Mouse (Mus musculus) adrenal gland, postnatal 10 days (tissue): ENCODE data around the gene Ttc21a. TPM values are rescaled to one million over a fixed set of nuclear protein-coding genes. Genes with fewer than 3 reads are reported as not detected.

Experiments
- DNase-seq: peaks from one replicate; pipeline ENCODE4 v3.0.0; 2021; ENCODE audit warnings: mixed read lengths
- total RNA-seq, 2 experiments: library from RNA; stranded (reverse); gene quantifications; 2 replicates each; pipeline ENCODE4 v1.2.3; 2021

The Ttc21a gene
- total RNA-seq, 2 experiments from 2014 or later, result 0.21 to 0.33 TPM

DNA sequence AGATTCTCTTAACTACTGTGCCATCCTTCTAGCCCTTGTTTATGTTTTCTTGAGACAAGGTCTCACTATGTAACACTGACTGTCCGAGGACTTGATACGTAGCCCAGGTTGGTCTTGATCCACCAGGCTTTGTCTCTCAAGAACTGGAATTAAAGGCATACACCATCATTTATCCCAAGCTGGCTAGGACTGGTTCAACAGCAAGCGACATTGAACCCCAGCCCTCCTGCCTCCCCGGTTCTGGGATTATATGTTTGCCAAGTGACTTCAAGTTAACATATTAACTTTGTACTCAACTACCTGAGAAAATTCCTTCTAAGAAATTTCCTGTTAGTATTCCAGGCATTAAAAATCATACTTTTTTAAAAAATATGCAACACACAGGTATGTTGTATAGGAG lies 37.9 kb downstream of the Ttc21a start:
- DNase-seq, result no peak

DNA sequence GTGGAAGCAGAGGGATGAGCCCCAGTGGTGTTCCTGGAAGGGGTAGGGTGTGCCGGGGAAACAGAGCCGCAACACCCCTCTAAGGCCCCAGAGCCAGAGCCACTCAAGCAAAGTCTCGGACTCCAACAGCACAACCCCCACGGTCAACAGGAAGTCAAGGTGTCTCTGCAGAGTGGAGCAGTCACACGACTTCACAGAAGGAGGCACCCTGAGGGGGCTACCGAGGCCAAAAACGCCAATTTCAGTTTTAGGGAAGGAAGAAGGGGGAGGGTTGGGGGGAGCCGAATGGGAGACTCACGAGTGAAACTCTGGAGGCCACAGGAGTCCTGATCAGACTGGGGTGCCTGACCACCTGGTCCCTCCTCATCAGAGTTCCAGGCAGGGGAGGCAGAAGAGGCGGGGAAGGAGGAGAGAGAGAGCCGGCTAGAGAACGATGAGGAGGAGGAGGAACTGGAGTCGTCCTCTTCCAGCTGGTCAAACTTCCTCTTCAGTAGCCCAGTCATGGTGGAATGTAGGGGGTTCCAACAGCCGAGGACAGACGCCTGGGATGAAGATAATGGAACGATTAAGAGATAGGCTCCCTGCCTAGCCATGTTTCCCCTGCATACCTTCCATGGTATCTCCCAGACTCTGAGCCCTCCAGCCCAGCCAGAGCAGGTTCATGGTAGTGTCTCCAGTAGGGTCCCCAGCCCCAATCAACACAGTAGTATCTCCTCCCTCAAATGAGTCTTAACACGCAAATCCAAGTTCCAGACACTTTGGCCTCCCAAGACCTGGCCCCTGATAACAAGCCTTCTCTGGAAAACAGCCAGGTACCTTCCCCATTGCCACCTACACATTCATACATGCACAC lies 39.5 kb downstream of the Ttc21a start:
- DNase-seq, result no peak

DNA sequence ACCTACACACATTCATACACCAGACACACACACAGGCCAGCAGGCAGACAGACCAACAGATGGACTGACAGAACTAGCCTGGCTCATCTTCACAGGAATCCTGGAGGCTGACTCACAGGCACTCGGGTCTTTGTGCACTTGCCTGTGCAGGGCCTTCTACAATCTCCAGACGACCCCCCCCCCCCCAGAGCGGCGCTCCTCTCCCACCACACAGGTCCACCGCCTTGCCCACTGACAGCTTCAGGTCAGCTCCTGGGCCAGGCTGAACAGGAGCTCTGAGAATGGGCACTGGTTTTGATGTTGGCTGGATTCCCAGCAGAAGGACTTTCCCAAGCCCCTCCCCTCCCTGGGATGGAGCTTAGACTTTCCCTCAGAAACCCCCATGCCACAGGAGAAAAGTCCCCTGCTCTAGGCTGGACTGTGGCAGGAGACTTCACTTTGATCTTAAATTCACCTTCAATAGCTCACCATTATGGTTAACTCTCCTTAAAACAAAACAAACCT lies 40.2 kb downstream of the Ttc21a start:
- peak; percentile 46 for DNase-seq

DNA sequence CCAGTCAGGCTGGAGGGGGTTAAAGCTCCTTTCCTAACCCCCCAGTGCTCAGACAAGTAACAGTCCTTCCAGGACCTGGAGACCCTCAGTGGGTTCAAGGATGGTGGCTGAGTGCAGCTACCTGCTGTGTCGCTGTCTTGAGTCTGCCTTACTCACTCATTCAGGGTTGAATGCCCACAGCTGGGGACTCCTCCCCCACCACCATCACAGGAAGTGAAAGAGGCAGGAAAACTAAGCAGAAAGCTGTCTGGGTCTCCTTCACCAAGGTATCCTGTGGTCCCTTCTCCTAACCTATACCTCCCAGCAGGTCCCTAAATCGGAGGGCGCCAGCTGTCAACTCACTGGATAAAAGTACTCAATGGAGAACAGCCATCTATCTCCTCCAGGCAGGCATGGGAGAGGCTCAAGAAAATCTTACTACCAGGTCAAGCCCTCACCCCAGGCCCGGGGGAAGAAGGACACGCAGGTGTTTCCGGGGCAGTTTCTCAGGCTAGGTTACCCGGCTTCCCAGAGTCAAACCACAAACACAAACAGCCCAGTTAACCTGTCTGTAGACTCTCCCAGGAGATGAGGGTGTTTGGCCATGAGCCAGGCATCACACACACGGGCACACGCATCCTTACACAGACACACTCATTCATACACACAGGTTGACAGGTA lies 40.9 kb downstream of the Ttc21a start:
- no peak for DNase-seq

DNA sequence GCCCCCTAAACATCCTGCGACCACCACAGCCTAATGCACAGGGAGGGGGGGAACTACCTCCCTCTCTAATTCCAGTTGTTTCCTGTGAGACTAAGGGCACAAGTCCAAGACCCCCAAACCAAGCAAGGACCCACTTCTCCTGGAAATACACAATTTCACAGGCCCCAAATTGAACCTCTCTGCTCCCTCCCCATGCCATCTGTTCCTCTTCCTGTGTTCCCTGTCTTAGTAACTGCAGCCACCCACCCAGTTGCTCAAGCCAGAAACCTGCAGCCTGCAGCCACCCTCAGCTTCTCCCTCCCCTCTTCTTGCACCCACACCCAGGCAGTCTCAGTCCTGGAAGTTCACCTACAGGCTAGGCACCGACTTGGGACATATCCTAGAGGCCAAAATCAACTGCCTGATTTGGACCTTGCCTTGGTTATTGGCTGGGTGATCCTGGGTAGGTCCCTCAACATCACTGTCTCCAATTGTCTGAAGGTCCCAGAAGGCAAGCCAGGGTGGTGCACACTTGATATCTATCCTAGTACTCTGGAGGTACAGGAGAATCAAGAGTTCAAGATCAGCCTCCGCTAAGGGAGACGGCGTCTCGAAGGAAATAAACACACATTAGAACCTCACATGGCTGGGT lies 41.5 kb downstream of the Ttc21a start:
- no peak for DNase-seq

DNA sequence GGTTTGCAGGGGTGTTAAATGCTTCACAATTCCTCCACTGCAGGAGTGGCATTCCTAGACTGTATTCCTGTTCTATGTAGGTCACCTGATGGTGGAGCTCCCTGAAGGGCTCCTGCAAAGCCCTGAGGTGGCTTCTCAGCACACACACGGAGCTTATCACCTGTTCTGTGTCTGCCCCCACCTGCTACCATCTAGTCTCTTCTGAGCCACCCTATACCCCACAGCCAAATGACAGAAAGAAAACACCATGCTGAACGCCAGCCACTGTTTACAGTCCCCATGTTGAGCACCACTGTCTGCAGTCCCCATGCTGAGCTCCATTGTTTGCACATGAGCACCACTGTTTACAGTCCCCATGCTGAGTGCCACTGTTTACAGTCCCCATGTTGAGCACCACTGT lies 42.3 kb downstream of the Ttc21a start:
- no peak for DNase-seq

DNA sequence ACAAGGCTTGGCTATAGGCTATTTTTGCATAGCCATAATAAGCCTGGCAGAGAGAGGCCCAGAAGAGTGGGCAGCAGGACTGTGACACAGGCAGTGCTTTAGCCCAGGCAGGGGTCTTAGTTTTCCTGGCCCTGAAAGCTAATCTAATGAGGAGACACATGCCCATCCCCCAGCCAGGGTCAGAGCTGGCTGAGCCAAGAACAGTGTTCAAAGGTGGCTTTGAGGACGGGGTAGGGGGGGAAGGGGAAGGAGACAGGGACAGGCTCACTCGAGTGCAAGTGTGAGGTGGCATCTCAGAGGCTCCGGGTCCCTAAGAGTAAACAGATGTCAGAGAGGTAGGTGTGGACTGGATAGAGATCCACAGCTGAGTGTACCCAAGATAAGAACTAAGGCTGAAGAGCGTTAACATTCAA lies 43.4 kb downstream of the Ttc21a start:
- DNase-seq, result peak; percentile 51

DNA sequence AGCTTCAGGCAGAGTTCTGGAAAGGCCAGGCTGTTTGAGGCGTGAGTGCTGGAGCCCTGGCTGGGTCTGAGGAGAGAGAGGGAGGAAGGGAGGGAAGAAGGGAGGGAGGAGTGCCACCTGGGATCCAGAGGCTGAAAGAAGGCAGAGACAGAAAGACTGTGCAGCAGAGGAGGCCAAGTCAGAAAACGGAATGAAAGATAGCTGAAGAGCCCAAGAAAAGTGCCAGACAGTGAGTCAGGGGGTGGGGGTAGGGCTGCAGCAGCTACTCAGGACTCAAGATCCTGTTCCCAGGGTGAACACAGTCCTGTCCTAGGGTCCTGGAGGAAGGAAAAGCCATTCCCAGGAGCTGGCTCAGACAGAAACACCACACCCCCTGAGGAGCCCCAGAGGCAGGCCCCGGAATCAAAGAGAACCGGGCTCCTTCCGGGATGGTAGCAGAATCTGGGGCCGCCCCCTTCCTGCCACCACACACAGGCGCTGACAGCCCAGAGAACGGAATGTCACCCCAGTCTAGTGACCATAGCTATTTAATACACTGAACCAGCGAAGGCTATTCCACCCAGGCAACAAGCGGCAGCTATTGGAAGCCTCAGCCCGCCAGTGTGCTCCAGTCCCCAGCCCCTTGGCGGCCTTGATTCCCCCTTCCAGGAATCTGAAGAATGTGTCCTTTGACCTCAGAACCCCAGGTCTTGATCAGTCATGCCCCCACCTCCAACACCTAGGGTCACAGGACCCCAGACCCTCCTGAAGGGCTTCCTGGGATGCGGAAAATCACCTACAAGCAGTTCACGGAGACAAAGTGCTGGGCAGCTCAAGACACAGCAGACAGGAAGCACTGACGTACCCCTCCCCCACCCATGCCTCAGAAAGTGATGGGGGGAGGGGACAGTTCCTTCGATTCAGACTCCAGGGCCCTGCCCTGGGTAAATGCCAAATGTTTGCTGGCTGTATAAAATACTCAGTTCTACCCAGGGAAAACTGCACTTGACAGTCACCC lies 44.1 kb downstream of the Ttc21a start:
- DNase-seq, result peak; percentile 80

DNA sequence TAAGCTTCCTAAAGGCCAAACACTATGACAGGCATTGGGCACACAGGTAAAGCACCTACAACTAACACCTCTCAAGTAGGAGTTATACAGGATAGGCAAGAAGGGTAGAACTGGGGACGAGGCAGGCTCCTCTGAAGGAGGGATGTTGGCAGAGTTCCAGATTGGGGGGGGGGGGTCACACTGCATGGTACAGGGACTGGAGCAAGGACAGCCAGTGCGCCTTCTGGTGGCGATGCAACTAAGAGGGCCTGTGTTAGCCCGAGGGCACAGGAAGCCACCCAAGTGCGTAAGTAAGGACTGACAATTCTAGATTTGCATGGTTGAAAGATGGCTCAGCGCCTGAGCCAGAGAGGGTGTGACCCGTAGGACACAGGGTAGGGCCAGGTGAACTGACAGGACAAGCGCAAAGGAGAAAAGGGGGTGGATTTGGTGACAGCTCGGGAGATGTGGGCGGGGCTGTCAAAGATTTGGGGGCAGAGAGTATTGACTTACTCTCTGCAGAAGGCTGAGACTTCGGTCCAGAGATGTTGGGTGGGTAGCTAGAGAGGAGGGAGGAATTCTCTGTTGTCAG lies 44.9 kb downstream of the Ttc21a start:
- DNase-seq, result peak; percentile 73

DNA sequence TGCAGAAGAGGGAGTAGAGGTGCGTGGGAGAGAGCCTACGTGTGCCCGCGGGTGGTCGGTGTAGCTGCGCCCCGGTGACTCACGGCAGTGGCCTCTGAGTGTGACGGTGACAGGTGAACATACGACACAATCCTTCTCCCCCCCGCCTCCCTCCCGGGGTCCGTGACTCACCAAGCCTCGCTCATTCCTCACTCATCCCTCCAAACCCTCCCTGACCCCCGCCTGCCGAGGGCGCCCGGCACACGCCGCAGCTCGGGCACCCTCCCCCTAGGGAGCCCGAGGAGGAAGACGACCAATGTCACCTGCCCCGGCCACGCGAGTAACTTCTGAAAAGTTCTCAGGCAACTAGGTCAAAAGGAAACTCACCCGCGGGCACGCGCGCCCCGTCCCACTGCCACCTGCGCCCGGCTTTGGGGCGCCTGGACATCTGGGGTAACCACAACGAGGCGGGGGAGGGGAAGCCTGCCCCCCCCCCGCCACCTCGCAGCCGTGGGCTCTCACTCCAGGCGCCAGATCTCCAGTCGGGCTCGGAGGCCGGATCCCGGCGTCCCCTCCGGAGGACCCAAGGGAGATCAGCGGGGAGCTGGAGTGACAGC lies 45.6 kb downstream of the Ttc21a start:
- peak; percentile 77 for DNase-seq

DNA sequence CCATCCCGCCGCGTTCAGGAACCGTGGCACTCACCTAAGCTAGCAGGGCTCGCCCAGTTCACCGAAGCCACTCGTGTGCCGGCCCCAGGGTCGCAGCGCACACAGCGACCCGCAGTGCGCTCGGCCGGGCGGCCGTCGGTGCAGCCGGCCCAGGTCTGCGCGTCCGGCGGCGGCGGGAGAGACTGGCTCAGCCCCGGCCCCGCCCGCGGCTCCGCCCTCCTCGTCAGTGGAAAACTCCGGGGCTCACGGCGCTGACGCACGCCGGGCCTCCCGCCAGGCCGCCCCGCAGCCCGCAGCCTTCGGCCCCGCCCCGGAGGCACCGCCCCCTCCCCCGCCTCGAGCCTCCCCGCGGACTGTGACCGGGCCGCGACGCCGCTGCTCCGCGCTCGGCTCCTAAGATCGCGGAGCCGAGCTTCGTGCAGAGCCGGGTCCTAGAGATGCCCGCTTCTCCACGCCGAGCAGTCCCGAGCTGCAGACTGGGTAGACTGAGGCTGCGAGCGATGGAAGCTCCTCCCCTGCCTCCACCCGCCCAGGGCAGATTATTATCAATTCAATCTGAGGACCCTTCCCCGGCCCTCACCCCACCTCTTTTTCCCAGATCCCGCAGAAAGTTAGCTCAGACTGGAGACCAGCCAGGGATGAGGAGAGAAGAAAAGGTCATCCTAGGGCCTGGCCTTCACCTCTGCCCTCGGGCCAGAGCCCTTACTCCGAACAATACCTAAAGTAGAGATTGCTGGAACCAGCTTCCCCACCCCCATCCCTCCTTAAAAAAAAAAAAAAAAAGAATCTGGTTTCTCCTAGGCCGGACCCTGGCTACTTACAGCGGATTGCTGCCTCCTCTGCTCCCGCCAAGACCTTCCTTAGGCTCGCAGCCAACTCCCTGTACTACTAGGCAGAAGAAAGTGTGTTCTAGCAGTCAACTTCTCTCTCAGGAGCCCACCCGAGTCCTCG lies 46.5 kb downstream of the Ttc21a start:
- DNase-seq, result peak; percentile 97

DNA sequence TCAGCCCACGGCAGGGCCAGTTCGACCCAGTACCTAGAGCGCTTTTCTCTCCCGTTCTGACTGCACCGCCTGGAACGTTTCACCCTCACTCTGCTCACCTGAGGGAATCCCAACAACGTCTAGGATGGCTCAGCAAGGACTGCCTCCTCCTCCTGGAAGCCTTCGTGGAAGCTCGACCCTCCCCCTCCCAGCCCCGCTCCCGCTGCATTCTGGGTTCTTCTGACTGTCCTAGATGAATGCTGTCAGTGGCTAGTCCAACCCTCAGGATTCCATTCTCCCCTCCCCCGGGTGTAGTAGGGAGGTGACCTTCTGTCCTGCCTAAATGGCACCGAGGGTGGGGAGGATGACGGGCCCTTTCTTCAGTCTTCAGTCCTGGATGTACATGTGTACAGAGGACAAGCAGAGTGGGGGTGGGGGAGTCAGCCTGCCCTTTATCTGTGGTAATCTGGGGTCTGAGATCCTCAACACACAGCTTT lies 47.2 kb downstream of the Ttc21a start, which contains the start of gene Csrnp1:
TSS of gene Csrnp1 (minus strand) at position 123 of the 476 bp plus-strand sequence.
- DNase-seq, result peak; percentile 54

DNA sequence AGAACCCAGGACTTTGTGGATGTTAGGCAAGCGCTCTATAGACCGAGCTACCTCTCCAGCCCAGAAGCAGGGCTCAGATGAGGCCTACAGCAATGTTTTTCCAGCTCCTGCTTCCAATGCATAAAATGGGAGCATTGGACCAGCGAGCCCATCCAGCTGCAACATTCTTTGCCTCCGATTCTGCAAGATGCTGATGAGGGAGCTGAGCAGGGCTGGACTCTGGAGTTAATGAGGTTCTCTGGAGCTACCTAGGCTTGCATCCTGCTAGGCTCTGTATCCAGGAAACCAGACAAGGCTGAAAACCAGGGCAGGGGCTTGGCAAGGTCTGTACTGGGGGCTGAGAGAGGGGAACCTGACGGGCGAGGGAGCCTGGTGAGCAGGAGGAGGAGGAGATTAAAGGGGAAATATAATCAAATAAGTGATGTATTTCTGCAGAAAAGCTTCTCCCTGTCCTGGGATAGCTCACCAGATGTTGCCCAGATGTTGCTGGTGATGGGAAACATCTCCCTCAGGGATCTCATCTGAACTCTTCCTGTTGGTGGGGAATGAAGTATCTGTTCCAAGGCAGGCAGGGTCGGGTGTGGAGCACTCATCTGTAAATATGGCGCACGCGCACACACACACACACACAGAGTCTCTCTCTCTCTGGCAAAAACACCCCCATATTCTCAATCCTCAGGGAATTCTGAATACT lies 48.6 kb downstream of the Ttc21a start:
- peak; percentile 1 for DNase-seq

DNA sequence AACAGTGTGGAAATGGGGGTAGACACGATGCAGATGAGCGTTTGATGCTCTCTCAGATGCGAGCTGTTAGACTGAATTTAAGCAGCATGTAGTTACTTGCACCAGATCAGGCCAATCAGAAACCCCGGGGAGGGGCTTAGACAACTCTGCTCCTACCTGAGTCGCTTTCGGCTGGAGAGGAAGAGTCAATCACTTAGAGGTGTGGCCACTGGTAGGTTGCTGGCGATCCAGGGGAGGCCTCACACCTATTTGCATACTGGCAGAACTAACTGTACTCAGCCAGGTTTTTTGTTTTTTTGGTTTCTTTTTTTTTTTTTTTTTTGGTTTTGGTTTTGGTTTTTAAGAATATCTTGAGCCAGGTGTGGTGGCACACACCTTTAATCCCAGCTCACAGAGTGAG lies 50.9 kb downstream of the Ttc21a start:
- peak; percentile 3 for DNase-seq

DNA sequence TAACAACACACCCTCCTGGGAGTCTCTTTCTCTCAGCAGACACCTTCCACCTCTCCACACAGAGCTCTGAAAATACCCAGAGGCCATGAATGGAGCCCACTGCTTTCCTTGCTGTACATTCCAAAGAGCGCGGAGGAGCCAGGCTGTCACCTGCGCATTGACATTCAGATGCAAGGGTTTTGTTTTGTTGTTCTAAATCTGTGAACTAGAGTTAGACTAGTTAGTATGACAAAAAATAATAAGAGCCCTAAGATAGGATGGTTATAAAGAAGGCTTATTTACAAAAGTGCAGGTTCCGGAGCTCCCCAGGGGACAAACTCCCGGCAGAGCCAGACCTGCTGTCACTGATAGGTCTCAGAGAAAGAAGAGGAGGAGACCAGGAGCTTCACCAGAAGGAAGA lies 53.9 kb downstream of the Ttc21a start:
- no peak for DNase-seq

DNA sequence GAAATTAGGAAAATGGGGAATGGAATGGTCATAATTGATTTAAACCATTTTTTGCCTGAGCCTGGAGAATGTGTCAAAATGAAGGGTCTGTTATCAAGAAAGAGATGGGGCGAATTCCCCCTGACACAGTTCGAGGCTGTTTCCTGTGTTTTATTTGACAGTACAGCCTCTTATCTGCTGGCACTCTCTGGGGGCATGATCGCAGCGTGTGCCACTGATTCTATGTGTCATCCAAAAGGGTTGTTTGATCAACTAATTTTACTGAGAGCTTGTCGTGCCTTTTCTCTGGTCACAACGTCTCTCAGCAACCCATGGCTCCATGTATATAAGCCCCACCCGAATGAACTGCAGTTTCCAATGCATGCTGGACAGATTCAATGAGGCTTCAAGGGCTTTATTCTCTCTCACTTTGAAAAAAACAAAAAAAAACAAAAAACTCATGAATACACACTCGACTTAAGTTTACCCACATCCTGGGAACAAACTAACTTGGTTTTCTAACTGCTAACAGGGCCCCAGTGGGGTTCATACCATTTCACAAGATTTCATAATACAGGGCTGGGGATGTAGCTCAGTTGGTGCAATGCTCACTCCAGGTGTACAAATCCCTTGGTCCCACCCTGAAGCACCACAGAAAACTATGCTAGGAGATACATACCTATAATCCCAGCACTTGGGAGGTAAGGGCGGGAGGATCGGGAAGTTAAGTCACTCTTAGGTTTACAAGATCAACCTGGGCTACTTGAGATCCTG lies 55.9 kb downstream of the Ttc21a start:
- DNase-seq, result no peak

DNA sequence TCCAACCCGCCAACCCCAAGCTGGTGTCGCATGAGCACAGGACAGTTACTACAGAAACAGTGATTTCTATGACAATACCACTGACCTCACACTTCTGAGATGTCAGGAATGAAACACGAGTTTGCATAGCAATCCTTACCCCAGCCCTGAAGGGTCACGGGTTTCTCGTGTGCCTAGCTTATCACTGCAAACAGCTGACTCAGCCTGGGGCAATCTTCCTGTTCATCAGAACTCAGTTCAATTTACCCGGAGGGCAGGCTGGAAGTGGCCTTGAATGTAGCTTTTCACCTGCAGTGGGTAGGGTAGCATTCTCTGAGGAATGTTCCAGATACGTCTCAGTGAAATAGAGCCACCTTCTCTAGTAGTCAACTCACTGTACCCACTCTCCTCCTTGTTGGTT lies 56.8 kb downstream of the Ttc21a start:
- peak; percentile 1 for DNase-seq

DNA sequence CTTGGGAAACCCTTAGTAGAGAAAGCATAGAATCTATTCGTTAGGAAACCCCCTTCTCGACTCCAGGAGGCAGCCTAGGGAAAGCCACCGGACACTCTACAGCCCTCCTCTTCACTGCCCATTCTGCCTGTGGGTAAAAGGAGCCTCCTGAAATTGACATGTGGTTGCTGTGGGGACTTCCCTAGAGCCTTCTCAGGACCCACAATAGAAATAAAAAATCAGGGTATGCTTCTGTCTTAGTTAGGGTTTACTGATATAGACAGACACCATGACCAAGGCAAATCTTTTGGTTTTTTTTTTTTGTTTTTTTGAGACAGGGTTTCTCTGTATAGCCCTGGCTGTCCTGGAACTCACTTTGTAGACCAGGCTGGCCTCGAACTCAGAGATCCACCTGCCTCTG lies 58.7 kb downstream of the Ttc21a start:
- DNase-seq, result no peak
